Mouse (Mus musculus) stomach, postnatal 0 days (tissue): ENCODE results near the gene Ctdspl2. TPM values are rescaled to one million over a fixed set of nuclear protein-coding genes. Genes with fewer than 3 reads are reported as not detected.
"Not testable (repeated sequence)": the region's sequence is repeated elsewhere in the genome, so short reads cannot be mapped to it uniquely, and the experiment has no call there.

Experiments used
- ATAC-seq: fragments of 200-750 bp; cut with Nextera tagmentation; 2 replicates; pipeline ENCODE4 v1.8.0; 2017; ENCODE audit not compliant: low FRiP score, low TSS enrichment
- DNase-seq: peaks from one replicate; pipeline ENCODE4 v3.0.0-alpha.2; 2016; ENCODE audit warnings: low spot score
- H3K27ac ChIP-seq: fragments of 300-500 bp; sonication (generic); replicated peaks from 2 replicates; pipeline ENCODE4 v1.5.1; 2014; ENCODE audit warnings: mild to moderate bottlenecking, control low read depth
- H3K27me3 ChIP-seq: fragments of 300-500 bp; sonication (generic); 2 replicates; pipeline ENCODE4 v1.6.1; 2014; ENCODE audit warnings: low read length; ENCODE audit not compliant: control insufficient read depth, insufficient read depth
- H3K36me3 ChIP-seq: fragments of 300-500 bp; sonication (generic); 2 replicates; pipeline ENCODE4 v1.6.1; 2014; ENCODE audit warnings: low read length, mixed read lengths; ENCODE audit not compliant: control insufficient read depth, insufficient read depth
- H3K4me1 ChIP-seq: fragments of 300-500 bp; sonication (generic); replicated peaks from 2 replicates; pipeline ENCODE4 v1.6.1; 2014; ENCODE audit warnings: antibody characterized with exemption; ENCODE audit not compliant: control insufficient read depth, insufficient read depth
- H3K4me2 ChIP-seq: fragments of 300-500 bp; sonication (generic); replicated peaks from 2 replicates; pipeline ENCODE4 v1.6.1; 2014; ENCODE audit warnings: low read depth, mild to moderate bottlenecking, control low read depth, moderate library complexity
- H3K4me3 ChIP-seq: fragments of 300-500 bp; sonication (generic); 2 replicates; pipeline ENCODE4 v1.5.1; 2014; ENCODE audit warnings: low read depth, low read length, control low read depth
- H3K9ac ChIP-seq: fragments of 300-500 bp; sonication (generic); 2 replicates; pipeline ENCODE4 v1.6.1; 2014; ENCODE audit warnings: mild to moderate bottlenecking, low read length, control low read depth, mixed read lengths
- H3K9me3 ChIP-seq: fragments of 300-500 bp; sonication (generic); 2 replicates; pipeline ENCODE4 v1.6.1; 2016; ENCODE audit warnings: low read length; ENCODE audit not compliant: control insufficient read depth
- CTCF ChIP-seq: IDR thresholded peaks from 2 replicates; pipeline ENCODE4 v1.5.1; 2016; ENCODE audit warnings: antibody characterized with exemption, low read depth, mild to moderate bottlenecking, moderate library complexity
- EP300 ChIP-seq: optimal IDR thresholded peaks from 2 replicates; pipeline ENCODE3; 2016; ENCODE audit warnings: antibody characterized with exemption
- WGBS: fragments of 180-500 bp; shearing (Covaris S2); extraction: QIAGEN DNeasy Blood & Tissue Kit; methylation state at CpG from one replicate; pipeline ENCODE4 v1.1.7; 2014; 5-methylcytosine and 5-hydroxymethylcytosine counted together
- polyA plus RNA-seq: library from polyadenylated mRNA; unstranded; fragments of >200 nt; fragmentation: Nextera tagmentation; extraction: Ambion mirVana; gene quantifications from 2 replicates; pipeline ENCODE4 v1.2.1, GENCODE M21; 2015

The Ctdspl2 gene
- 17.7 and 19.0 TPM in 2 replicates for polyA plus RNA-seq

DNA sequence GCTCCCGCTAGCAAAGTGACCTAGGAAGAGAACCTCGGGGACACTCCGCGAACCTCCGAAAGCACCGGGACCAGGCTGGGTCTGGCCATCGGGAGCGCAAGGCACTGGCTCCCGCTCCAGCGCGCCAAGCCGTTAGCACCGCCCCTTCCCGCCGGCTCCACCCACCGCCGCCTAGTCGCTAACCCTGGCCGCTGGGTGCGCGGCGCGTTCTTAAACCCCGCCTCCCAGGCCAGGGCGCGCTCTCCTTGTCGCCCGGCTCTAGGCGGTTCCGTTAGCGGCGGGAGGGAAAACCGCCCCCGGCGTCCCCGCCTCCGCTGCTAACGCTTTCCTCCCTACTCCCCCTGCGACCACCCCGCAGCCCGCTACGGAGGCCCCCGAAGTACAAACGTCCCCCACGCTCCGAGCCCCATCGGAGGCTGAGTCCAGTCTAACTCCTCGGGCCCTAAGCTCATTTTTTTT lies at the start of gene Ctdspl2, which contains the start of gene Mageb3:
Gene Ctdspl2 (plus strand): TSS at position 237 of the 459 bp plus-strand sequence.
Gene Mageb3 (minus strand): TSS at position 328 of the 459 bp plus-strand sequence.
- H3K9ac ChIP-seq, result peak within 1 kb of the TSS; percentile 92
- H3K27me3 ChIP-seq, result no peaks in the 10 kb centered on the region
- no peaks in the 10 kb centered on the region for H3K36me3 ChIP-seq
- H3K4me1 ChIP-seq, result no peaks in the 10 kb centered on the region; the same call in 1 of the 2 replicates
- WGBS, result under 1% methylated on average over 44 of the region's 48 CpGs
- peak within 1 kb of the TSS; percentile 89 for H3K4me3 ChIP-seq
- peak within 1 kb of the TSS; percentile 95 for H3K27ac ChIP-seq
- peak; percentile 97 for DNase-seq
- no peaks in the 10 kb centered on the region for H3K9me3 ChIP-seq
- TF ChIP-seq CTCF (peak; percentile 46; the same call in 1 of the 2 replicates), EP300 (no peak)
- peak within 1 kb of the TSS; percentile 73 for H3K4me2 ChIP-seq
- ATAC-seq, result peak; percentile 98

DNA sequence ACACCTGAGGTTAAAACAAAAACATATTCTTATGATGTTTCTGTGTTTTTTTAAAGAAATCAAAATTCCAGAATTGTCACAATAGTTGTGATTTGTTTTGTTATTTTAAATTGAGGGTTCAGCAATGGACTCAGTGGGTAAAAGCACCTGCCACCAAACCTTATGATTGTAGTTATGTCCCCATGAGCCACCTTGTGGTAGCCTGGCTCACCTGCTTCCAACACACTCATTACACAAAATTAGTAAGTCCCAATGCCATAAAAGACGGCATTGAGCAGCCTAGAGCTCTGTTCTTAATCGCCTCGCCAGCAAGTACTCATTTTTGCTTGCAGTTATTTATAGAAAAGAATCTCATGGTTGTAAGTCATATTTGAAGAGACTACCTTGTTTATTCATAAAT lies 45.8 kb upstream of the Ctdspl2 start:
- H3K9ac ChIP-seq, result no peak overlapping the region
- H3K4me2 ChIP-seq, result no peak overlapping the region
- WGBS, result 70% methylated on average over 3 of the region's 3 CpGs
- DNase-seq (no peak), ATAC-seq (no peak)
- TF ChIP-seq CTCF, result peak; percentile 55; the same call in 1 of the 2 replicates
- TF ChIP-seq EP300, result no peak
- H3K4me1 ChIP-seq, result no peaks in the 10 kb centered on the region
- no peak overlapping the region for H3K27ac ChIP-seq
- H3K27me3 ChIP-seq, result no peaks in the 10 kb centered on the region
- no peak overlapping the region for H3K4me3 ChIP-seq
- H3K36me3 ChIP-seq, result no peaks in the 10 kb centered on the region
- H3K9me3 ChIP-seq, result no peaks in the 10 kb centered on the region

DNA sequence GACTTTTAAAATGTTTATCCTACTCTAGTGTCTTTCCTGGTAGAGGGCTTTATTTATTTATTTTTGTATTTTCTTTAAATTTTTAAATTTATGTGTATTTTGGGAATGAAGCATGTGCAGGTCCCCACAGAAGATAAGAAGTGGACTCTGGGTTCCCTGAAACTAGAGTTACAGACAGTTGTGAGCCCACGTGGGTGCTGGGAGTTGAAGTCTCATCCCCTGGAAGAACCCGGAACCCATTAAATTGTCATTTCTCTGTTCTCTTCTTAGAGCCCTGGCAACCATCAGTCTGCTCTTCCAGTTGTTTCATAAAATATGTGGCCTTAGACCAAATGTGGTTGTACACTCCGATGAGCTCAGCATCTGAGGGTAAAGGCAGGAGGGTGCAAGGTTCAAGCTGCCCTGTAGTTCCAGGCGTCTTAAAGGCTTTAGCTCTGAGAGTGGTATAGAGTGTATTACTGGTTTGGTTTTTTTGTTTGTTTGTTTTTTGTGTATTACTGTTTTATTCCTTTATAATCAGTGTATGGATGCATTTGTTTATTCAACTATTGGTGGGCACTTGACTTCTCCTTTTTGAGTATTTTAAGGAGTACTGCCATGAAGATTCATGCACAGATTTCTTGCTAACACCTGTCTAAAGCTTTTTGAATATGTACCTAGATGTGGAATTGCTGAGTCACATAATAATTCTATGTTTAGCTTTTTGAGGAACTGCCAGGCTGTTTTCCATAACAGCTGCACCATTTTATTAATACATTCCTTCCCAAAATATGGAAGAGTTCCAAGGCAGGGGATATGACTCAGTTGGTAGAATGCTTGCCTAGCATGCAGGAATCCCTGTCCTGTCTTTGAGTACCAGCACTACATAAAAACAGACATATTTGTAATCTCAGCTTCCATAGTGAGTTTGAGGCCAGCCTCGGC lies 39.5 kb upstream of the Ctdspl2 start:
- 88% methylated on average over 5 of the region's 5 CpGs for WGBS
- no peak for TF ChIP-seq EP300
- TF ChIP-seq CTCF, result no peak
- ATAC-seq, result no peak
- Histone ChIP-seq H3K4me2 (no peak overlapping the region), H3K27me3 (no peaks in the 10 kb centered on the region), H3K4me3 (no peak overlapping the region), H3K9ac (no peak overlapping the region), H3K9me3 (no peaks in the 10 kb centered on the region), H3K36me3 (no peaks in the 10 kb centered on the region), H3K4me1 (no peaks in the 10 kb centered on the region), H3K27ac (no peak overlapping the region)
- DNase-seq, result no peak

DNA sequence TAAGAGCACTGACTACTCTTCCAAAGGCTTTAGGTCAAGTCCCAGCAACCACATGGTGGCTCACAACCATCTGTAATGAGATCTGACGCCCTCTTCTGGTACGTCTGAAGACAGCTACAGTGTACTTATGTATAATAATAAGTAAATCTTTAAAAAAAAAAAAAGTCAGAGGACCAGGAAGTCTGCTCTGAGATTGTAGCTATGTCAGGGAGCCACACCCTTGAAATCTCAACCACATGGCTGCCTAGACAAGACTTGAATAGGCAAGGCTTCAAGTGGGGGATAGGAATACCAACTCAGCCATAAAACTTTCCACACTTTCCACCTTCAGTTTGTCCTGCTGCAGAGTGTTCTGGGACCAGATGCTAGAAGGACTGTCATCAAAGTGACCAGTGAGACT lies 18.2 kb upstream of the Ctdspl2 start:
- H3K9ac ChIP-seq, DNase-seq, H3K4me2 ChIP-seq, H3K36me3 ChIP-seq, H3K9me3 ChIP-seq, H3K27ac ChIP-seq, H3K27me3 ChIP-seq, ATAC-seq, H3K4me3 ChIP-seq, H3K4me1 ChIP-seq: not testable (repeated sequence)
- 59% methylated on average over 2 of the region's 2 CpGs for WGBS

DNA sequence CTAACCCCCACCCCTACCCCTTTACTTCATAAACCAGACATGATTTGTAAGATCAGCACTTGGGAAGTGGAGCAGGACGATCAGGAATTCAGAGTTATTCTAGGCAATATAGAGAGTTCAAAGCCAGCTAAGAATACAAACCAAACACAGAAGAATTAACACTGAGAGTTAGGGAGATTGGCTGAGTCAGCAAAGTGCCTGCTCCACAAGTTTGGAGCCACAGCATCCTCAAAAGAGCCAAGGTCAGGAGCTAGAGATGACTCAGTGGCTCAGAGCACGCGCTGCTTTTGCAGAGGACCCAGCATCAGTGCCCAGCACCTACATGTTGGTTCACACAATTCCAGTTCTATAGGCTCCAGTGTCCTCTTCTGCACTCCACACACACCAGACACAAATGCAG lies 12.4 kb upstream of the Ctdspl2 start:
- TF ChIP-seq CTCF (no peak), EP300 (no peak)
- Histone ChIP-seq H3K9ac (no peak overlapping the region), H3K4me1 (no peaks in the 10 kb centered on the region), H3K4me3 (no peak overlapping the region), H3K36me3 (no peaks in the 10 kb centered on the region), H3K27me3 (no peaks in the 10 kb centered on the region), H3K27ac (no peak overlapping the region), H3K4me2 (no peak overlapping the region), H3K9me3 (no peaks in the 10 kb centered on the region)
- WGBS, result 61% methylated on average over 3 of the region's 3 CpGs
- ATAC-seq (no peak), DNase-seq (no peak)
